Mouse (Mus musculus) small intestine, adult 2 months (tissue): Measurements from ENCODE around the gene Tnnt3.

Experiments
- CTCF ChIP-seq: fragments of 200-500 bp; IDR thresholded peaks from 2 replicates; pipeline ENCODE4 v1.5.1; 2012; ENCODE audit warnings: low read depth, mild to moderate bottlenecking, control low read depth, inconsistent platforms, low read length, moderate library complexity, mixed read lengths; ENCODE audit not compliant: insufficient replicate concordance, insufficient read length; ENCODE audit errors: extremely low read depth
- POLR2A ChIP-seq: fragments of 200-500 bp; IDR thresholded peaks from 2 replicates; pipeline ENCODE4 v1.6.1; 2012; ENCODE audit warnings: low read depth, mild to moderate bottlenecking, control low read depth, inconsistent platforms, low read length, moderate library complexity

GRCm38 (mm10) chr7:142498575-142498974 is at the start of gene Tnnt3:
- TF ChIP-seq POLR2A: no peak
- no peak for TF ChIP-seq CTCF
